Mouse (Mus musculus): Measurements from ENCODE around the gene Nadsyn1. TPM values are rescaled to one million over a fixed set of nuclear protein-coding genes. Genes with fewer than 3 reads are reported as not detected.

Gene Nadsyn1
- polyA plus RNA-seq, 1 experiment from 2014 or later: 8.8 TPM

DNA sequence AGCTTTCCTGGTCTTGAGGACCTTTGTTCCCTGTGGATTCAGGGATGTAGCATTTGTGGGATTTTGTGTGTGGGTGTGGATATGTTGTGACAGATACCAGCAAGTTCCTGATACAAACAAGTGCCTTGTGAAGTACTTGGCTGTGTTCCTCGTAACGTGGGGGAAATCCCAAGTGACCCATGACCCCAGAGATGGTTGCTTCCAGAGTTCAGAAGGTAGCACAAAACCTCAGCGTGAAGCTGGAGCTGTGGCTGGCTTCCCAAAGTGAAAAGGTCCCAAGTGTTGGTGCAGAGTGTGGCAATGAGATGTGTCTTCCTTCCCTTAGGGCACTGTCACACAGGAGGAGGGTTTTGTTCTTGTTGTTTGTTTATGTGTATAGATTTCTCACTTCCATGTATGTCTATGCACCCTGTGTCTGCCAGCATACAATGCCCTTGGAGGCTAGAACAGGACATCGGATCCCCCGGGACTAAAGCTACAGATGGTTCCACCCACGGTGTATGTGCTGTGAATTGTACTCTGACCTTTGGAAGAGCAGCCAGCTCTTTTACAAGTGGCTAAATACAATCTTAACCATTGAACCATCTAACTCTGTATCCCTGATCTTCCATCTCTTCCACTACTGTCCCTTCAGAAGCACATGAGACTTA lies 30.2 kb downstream of the Nadsyn1 start:
- WGBS: 86% methylated on average over 6 of the region's 6 CpGs
- H3K36me3 ChIP-seq (replicated peaks): peaks cover 27% of the 10 kb centered on the region
- H3K9me3 ChIP-seq: no peaks in the 10 kb centered on the region
- DNase-seq (ENCODE audit: extremely low spot score, low spot score): no peak
- no peak overlapping the region for H3K27ac ChIP-seq
- H3K27me3 ChIP-seq (ENCODE audit: poor library complexity, severe bottlenecking): no peaks in the 10 kb centered on the region
- H3K4me1 ChIP-seq: 0 out of 2 replicates have a peak, but pooled peaks cover 8% of the 10 kb centered on the region
- H3K4me3 ChIP-seq: no peak overlapping the region

DNA sequence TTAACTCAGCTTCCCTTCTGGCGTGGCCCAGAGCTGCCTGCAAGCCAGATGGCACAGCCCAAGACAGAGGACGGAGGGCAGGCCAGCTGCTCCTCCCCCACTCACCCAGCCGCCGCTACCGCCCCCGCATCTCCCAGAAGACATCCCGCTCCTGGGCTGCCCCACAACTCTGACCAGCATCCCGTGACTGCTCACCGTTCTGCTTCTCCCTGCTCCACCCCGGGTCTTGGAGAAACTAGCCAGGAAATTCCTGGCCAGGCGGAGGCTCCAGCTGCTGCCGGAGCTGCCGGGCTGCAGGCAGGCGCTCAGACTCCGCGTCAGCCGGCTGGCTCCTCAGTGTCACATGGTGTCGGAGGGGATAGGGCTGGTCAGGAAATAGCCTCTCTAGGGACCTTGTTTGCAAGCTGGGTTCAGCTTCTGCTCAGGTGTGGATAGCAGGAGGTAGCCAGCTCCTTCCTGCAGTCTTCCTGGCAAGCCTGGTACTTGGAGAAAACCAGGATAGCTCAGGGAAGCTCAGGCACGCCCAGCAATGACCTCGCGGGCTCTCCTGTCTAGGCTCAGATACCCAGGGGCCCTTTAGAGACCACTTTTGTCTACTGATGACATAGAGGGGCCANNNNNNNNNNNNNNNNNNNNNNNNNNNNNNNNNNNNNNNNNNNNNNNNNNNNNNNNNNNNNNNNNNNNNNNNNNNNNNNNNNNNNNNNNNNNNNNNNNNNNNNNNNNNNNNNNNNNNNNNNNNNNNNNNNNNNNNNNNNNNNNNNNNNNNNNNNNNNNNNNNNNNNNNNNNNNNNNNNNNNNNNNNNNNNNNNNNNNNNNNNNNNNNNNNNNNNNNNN lies 38.4 kb downstream of the Nadsyn1 start, which contains the start of gene Mrgpre:
TSS of gene Mrgpre (minus strand) at position 505 of the 834 bp plus-strand sequence.
- peaks cover 29% of the 10 kb centered on the region for H3K4me1 ChIP-seq
- H3K27me3 ChIP-seq (ENCODE audit: poor library complexity, severe bottlenecking): peaks cover 50% of the 10 kb centered on the region
- H3K27ac ChIP-seq: peak within 1 kb of the TSS; percentile 83
- H3K9me3 ChIP-seq: no peaks in the 10 kb centered on the region
- H3K4me3 ChIP-seq: peak within 1 kb of the TSS; percentile 59
- H3K36me3 ChIP-seq (replicated peaks): no peaks in the 10 kb centered on the region
- DNase-seq (ENCODE audit: extremely low spot score, low spot score): peak; percentile 62
- 4% methylated on average over 21 of the region's 21 CpGs for WGBS

DNA sequence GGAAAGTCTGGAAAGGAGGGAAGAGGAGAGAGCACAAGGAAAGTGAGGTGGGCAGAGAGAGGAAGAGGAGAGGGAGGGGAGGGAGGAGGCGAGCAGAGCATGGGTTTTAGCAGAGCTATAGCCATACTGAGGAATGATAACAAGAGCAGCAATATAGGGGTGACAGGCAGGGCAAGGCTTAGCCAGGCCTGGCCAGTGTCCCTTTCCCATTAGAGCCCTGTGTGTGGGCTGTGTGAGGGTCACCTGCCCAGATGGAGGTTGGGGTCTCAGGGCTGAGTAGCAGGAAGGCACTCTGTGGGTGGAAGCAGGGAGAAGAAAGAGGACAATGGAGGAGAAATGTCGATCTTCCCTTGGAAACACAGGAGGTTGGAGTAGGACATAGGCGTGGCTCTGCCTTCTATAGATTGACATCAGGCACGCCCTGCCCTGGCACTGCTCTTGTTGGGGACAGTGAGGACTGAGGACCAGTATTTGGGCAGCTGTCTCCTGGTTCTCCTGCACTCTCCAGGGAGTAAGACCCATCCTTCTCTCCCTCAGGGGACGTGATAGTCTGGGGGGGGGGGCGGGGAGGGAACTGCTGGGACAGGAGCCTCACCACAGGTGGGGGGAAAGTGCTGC lies 39.2 kb downstream of the Nadsyn1 start:
- Histone ChIP-seq H3K4me3 (peak overlapping the region; percentile 59), H3K27me3 (ENCODE audit: poor library complexity, severe bottlenecking) (peaks cover 50% of the 10 kb centered on the region), H3K36me3 (replicated peaks) (no peaks in the 10 kb centered on the region), H3K4me1 (peaks cover 29% of the 10 kb centered on the region), H3K27ac (peak overlapping the region; percentile 83), H3K9me3 (no peaks in the 10 kb centered on the region)
- peak; percentile 19 for DNase-seq (ENCODE audit: extremely low spot score, low spot score)
- 17% methylated on average over 6 of the region's 6 CpGs for WGBS

DNA sequence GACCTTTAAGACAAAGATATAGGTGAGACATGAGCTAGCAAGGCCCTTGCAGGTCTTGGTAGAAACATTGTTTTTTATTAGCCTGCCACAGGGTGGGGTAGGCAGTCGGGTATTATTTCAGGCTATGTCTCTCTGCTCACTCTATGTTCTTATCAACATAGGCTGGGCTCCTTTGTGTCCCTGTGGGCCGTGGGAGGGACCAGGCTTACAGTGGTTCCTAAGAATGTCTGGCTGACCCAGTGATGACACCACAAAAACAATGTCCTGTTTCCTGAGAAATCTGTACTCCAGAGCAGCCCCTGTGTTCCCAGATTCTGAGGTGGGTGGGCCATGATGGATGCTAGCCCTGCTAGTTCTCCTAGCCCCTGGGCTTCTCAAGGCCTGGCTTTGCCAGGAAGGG lies 45.3 kb downstream of the Nadsyn1 start:
- H3K36me3 ChIP-seq (replicated peaks): no peaks in the 10 kb centered on the region
- H3K4me1 ChIP-seq: peaks cover 5% of the 10 kb centered on the region; the same call in 1 of the 2 replicates
- 71% methylated on average over 2 of the region's 2 CpGs for WGBS

DNA sequence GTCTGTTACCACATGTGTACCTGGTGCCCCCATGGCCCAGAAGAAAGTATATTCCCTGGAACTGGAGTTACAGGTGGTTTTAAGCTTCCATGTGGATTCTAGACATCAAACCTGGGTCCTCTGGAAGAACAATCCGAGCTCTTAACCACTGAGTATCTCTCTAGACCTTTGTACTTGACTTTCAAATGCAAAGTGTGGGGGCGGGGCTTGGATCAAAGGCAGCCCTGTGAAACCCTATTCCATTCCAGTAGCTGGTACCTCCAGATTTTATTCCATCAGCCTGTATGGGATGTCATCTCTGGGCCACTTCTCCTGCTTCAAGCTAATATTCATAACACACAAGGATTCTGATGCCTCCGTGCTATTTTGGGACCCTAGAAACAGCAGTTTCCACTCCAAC lies 46.5 kb downstream of the Nadsyn1 start:
- DNase-seq (ENCODE audit: extremely low spot score, low spot score): no peak
- WGBS: 45% methylated on average over 3 of the region's 3 CpGs
- Histone ChIP-seq H3K27ac (no peak overlapping the region), H3K4me1 (peaks cover 5% of the 10 kb centered on the region; the same call in 1 of the 2 replicates), H3K9me3 (no peaks in the 10 kb centered on the region), H3K27me3 (ENCODE audit: poor library complexity, severe bottlenecking) (peaks cover 11% of the 10 kb centered on the region), H3K4me3 (no peak overlapping the region), H3K36me3 (replicated peaks) (no peaks in the 10 kb centered on the region)

More for the DNA sequence above, 45.3 kb downstream of the Nadsyn1 start:
- Histone ChIP-seq H3K9me3 (no peaks in the 10 kb centered on the region), H3K27me3 (ENCODE audit: poor library complexity, severe bottlenecking) (peaks cover 20% of the 10 kb centered on the region), H3K27ac (no peak overlapping the region), H3K4me3 (no peak overlapping the region)
- DNase-seq (ENCODE audit: extremely low spot score, low spot score): no peak

DNA sequence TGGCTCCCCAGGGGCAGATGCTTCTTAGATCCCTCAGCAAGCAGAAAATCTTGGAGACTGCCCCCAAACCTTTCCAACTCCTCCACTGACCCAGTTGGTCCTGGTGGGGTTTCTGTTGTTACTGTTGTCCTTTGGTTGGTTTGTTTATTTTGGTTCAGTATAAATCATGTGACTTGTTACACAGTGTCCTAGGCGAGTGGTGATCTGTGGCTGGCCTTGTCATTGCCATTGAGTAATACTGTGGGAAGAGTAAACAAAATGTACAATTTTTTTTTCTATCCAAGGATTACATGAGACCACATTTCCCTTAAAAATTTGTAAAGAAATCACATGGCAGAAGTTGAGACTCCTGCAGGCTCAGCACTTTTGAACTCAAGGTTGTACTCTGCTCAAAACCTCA lies 53.2 kb downstream of the Nadsyn1 start:
- 71% methylated on average over 1 of the region's 1 CpGs for whole genome bisulfite sequencing
- no peaks in the 10 kb centered on the region for H3K4me1 ChIP-seq
- H3K27me3 ChIP-seq (ENCODE audit: poor library complexity, severe bottlenecking): peaks cover 24% of the 10 kb centered on the region
- no peaks in the 10 kb centered on the region for H3K9me3 ChIP-seq
- no peaks in the 10 kb centered on the region for H3K36me3 ChIP-seq (replicated peaks)
- DNase-seq (ENCODE audit: extremely low spot score, low spot score): no peak
- H3K27ac ChIP-seq: no peak overlapping the region
- no peak overlapping the region for H3K4me3 ChIP-seq

DNA sequence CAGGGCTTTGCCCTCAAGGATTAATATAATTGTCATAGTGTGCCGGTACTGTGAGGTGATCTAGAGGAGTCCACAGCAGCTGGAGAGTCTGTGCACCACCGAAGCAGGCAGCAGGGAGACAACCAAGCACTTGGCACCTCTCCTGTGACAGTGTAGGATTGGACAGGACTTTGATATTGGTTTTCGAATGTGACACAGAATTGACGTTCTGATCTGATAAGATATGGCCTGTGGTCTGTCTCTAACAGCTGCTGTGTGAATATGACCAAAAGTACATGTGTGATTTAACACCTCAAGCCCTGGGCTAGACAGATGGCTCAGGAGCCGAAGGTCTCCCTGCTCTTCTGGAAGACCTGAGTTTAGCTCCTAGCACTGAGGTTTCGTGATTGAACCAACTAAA lies 54.4 kb downstream of the Nadsyn1 start:
- Histone ChIP-seq H3K4me1 (no peaks in the 10 kb centered on the region), H3K27me3 (ENCODE audit: poor library complexity, severe bottlenecking) (peaks cover 28% of the 10 kb centered on the region), H3K4me3 (no peak overlapping the region), H3K36me3 (replicated peaks) (no peaks in the 10 kb centered on the region), H3K9me3 (no peaks in the 10 kb centered on the region), H3K27ac (no peak overlapping the region)
- 82% methylated on average over 6 of the region's 6 CpGs for WGBS
- DNase-seq (ENCODE audit: extremely low spot score, low spot score): no peak

DNA sequence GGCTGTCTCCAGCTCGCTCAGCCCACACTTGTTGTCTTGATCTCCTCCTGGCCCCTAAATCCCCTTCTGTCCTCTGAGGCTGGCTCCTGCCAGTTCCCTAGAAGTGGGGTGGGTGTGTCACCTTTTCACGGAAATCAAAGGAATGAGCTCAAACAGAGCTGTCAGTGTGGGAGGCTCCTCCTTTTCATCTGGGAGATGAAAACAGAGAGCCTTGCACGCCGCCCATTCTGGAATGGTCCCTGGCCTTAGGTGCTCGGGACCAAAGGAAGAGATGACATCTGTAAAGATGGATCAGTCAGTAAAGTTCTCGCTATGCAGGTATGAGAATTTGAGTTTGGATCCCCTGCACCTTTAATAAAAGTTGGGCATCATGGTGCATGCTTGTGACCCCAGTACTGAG lies 55.8 kb downstream of the Nadsyn1 start, which contains the start of gene Mrgprg:
TSS of gene Mrgprg (minus strand) at position 101 of the 400 bp plus-strand sequence.
- peaks cover 28% of the 10 kb centered on the region for H3K27me3 ChIP-seq (ENCODE audit: poor library complexity, severe bottlenecking)
- DNase-seq (ENCODE audit: extremely low spot score, low spot score): no peak
- no peaks in the 10 kb centered on the region for H3K4me1 ChIP-seq
- no peaks in the 10 kb centered on the region for H3K36me3 ChIP-seq (replicated peaks)
- no peaks in the 10 kb centered on the region for H3K9me3 ChIP-seq
- 59% methylated on average over 6 of the region's 6 CpGs for WGBS
- H3K4me3 ChIP-seq: no peak within 1 kb of the TSS
- no peak within 1 kb of the TSS for H3K27ac ChIP-seq

DNA sequence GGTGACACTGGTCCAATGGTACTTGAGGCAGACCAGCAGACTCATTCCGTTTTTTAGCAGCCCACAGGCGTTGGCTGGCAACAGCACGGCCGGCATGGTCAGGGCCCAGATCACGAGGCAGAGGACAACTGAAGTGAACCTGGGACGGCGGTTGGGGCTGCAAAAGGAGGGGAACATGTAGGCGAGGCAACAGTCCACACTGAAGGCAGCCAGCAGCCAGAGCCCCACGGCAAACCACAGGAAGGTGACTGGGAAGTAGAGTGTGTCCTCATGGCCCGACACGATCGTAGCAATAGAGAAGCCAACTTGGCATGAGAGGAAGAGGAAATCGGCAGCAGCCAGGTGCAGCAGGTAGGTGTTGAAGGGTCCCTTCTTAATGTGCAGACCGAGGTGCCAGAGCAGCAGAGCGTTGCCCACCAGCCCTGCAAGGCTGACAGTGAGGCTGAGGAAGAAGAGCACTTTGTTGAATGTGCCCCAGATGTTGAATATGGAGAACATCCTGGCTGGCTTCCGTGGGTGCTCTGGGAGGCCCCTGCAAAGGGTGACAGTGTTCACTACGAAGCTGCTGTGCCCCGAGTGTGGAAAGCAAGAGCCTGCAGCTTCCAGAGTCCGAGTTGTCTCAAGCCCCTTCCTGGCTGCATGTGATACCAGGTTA lies 57.6 kb downstream of the Nadsyn1 start:
- Histone ChIP-seq H3K36me3 (replicated peaks) (no peaks in the 10 kb centered on the region), H3K4me1 (no peaks in the 10 kb centered on the region), H3K27ac (no peak overlapping the region), H3K9me3 (no peaks in the 10 kb centered on the region), H3K4me3 (no peak overlapping the region), H3K27me3 (ENCODE audit: poor library complexity, severe bottlenecking) (peaks cover 28% of the 10 kb centered on the region)
- DNase-seq (ENCODE audit: extremely low spot score, low spot score): no peak
- 75% methylated on average over 19 of the region's 19 CpGs for WGBS

DNA sequence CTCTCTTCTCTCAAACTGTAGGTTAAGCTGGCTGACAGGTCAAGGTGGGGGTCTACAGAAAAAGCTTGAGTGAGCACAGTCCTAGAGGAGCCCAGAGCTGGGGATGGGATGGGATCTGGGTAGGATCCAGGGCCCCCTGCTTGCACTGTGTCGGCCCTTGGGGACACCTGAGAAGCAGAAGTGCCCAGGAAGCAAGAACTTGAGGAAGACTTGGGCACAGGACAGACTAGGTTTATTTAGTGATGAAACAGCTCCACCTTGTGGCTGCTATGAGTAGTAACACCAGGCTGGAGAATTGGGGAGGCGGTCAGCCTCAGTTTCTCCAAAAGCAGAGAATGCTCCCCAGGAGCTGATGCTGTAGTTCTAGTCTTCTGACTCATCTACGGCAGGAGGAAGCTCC lies 58.9 kb downstream of the Nadsyn1 start:
- Histone ChIP-seq H3K27me3 (ENCODE audit: poor library complexity, severe bottlenecking) (peaks cover 36% of the 10 kb centered on the region), H3K4me1 (no peaks in the 10 kb centered on the region), H3K4me3 (no peak overlapping the region), H3K27ac (no peak overlapping the region), H3K36me3 (replicated peaks) (no peaks in the 10 kb centered on the region), H3K9me3 (no peaks in the 10 kb centered on the region)
- no peak for DNase-seq (ENCODE audit: extremely low spot score, low spot score)
- WGBS: 21% methylated on average over 3 of the region's 3 CpGs

DNA sequence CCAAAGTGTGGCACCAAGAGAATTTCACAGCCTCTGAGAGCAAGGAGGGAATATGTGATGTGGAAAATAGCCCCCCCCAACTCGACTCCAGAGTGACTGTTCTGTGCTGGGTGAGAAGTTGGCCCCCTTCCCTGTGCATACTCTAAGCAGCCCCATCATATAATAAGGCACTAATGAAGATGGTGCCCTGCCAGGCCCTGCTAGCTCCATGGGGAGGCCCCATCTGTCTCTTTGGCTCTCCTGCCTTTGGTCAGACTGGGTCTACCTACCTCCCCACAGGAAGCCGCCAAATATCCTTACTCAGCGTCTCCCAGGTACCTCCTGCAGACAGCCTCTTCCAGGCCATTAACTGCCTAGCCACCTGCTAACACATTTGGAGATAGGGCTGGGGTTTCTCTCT lies 63.7 kb downstream of the Nadsyn1 start:
- no peak for DNase-seq (ENCODE audit: extremely low spot score, low spot score)
- Histone ChIP-seq H3K27me3 (ENCODE audit: poor library complexity, severe bottlenecking) (peaks cover 54% of the 10 kb centered on the region), H3K27ac (no peak overlapping the region), H3K9me3 (no peaks in the 10 kb centered on the region), H3K4me3 (no peak overlapping the region), H3K4me1 (peaks cover 17% of the 10 kb centered on the region), H3K36me3 (replicated peaks) (no peaks in the 10 kb centered on the region)
- 68% methylated on average over 3 of the region's 3 CpGs for WGBS

DNA sequence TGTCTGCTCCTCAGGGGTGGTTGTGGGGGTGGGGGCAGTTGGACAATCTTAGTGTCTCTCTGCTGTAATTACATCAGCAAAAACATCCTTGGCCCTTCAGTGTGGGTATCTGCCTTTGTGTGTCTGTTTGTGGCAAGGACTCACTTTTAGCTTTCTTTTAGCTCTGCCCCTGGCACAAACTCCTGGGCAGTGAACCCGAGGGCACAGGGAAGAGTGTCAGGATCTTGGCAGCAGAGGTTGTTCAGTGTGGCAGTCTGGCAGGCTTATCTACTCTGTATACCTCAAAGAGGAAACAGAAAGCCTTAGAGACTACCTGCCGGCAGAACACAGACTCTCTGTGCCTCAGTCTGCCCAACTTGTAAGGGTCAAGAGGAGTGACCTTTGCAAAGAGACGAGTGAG lies 65.0 kb downstream of the Nadsyn1 start:
- Histone ChIP-seq H3K27me3 (ENCODE audit: poor library complexity, severe bottlenecking) (peaks cover 61% of the 10 kb centered on the region), H3K4me3 (peak overlapping the region; percentile 51; the same call in 1 of the 2 replicates)

More for the DNA sequence above, 65.0 kb downstream of the Nadsyn1 start:
- no peaks in the 10 kb centered on the region for H3K9me3 ChIP-seq
- peaks cover 17% of the 10 kb centered on the region for H3K4me1 ChIP-seq
- 75% methylated on average over 3 of the region's 3 CpGs for WGBS
- H3K36me3 ChIP-seq (replicated peaks): no peaks in the 10 kb centered on the region
- DNase-seq (ENCODE audit: extremely low spot score, low spot score): no peak
- no peak overlapping the region for H3K27ac ChIP-seq
